Mouse (Mus musculus): ENCODE measurements around the gene Cntn5. TPM values are rescaled to one million over a fixed set of nuclear protein-coding genes. Genes with fewer than 3 reads are reported as not detected.

Cntn5 gene
- total RNA-seq, 2 experiments from 2014 or later: not detected

DNA sequence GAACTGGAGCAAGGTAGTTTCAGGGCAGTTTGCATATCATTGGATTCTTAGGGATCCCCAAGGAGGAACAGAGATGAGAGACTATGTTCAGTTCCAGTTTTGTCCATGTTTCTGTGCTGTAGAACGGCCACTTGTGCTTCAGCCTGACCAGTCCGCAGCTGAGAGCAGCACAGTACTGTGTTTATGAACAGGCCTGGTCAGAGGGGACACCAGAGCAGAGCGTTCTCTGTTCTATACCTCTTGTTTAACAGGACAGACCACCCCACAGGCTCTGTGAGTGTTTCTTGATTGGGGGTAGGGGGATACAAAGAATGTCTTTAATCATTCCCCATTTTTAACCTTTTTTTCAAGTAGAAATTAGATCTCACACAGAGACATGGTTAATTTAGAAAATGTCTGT is 984.0 kb downstream of the Cntn5 start:
- no peak for DNase-seq

DNA sequence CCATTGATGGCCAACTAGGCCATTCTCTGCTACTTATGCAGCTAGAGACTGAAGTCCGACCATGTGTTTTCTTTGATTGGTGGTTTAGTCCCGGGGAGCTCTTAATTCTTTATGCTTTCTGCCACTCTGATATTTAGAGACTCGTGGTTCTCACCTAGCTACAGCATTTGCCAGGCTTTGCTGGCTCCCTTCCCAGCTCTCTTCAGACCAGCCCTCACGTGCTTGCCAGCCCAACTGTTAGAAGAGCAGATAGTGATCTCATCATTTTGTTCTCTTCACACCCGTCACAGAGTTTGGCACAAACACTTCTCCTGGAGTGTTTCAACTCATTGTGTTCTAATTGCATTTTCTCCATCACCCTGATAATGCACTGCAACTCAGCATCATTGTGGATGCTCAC is 1005.5 kb downstream of the Cntn5 start:
- no peak for DNase-seq

DNA sequence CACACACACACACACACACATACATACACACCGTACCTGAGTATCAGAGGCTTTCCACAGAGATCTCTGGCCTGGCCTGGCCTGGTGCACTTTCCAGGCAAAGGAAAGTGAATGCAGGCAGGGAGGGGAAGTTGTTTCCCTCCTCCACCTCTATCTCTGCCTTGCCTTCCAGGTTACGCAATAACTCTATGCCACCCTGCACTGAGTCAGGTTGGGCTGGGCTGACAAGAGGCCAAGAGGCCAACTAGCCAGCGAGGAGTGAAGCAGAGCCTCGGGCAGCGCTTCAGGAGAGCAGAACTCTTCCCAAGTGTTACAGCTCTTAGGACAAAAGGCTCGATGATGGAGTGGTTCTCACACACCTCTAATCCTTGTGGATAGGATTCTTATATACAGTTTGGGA is 1018.4 kb downstream of the Cntn5 start:
- DNase-seq: no peak

DNA sequence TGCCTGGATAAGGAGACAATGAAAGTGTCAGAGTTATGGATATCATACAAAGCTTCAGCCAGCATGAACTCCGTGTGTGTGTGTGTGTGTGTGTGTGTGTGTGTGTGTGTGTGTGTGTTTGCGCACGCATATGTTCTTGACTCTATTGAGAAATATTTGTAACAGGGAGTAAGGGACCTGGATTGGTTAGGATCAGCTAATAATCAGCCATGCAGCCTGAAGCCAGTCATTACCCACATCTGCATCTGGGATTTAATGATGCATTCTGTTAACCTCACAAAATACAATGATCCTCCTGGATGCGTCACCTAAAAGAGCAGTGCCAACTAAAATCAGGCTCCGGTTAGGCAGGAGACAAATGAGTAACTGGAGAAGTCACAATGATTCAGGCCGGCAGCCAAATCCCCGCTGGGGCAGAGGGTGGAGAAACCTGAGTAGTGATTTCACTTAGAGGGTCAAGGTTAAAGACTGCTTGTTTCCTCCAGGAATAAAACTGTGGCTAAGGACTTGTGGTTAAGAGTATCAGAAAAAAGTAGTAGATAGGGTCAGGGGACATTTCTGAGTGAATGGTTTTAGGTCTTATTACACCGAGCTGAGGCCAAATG is 1021.7 kb downstream of the Cntn5 start:
- no peak for DNase-seq

DNA sequence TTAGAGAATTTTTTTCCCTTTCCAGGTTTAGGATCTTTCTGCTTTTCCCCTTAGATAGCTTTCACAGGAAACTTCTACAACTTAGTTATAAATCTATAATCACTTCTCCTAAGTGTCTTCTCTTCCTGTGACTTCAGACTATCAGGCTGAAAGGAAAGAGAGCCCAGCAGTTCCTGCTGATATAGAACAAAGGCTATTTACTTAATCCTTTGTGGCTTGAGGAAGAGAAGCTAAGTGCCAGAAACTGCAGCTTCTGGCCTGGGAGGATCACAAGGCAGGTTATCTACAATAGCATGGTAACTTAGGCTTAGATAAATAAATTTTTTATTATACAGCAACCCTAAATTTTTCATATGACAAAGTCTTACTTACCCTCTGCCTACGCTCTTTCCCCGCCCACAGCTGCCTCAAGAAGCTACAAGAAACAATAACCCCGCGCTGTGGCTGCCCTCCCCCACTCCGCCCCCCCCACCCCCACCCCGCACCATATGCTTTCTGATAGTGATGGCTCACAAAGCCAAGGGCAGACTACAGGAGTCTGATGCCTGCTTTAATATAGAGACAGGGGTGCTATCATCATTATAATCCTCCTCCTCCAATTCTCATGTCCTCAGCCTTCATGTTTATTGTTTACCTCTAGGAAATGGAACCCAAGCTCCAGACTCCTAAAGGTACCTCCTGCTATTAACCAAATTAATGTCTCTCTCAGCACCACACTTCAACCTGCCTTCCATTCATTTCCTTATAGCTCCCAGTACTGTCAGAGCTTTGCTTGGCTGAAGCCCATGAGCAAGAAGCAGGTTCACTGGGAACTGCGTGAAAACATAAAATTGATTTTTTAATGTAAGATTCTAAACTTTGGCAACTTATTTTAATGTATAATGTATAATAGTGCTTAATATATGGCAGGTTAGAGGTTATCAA is 1032.2 kb downstream of the Cntn5 start:
- DNase-seq: no peak

DNA sequence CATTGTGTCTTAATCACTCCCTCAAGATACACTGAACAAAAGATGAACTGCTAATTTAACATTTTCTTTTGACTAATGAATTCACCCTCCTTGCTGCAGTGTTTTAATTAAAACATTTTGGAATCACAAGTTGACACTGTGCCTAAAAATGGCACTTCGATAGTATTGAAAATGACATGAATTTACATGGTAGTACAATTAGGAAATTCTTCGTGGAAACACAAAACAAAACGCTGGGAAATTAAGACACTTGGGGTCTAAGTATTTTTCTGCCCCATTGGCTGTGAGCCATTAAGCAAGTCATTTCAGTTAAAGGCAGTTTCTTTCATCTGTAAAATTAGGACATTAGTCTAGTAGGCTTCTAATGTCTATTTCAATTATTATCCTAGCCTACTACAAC is 1043.9 kb downstream of the Cntn5 start:
- DNase-seq: no peak

DNA sequence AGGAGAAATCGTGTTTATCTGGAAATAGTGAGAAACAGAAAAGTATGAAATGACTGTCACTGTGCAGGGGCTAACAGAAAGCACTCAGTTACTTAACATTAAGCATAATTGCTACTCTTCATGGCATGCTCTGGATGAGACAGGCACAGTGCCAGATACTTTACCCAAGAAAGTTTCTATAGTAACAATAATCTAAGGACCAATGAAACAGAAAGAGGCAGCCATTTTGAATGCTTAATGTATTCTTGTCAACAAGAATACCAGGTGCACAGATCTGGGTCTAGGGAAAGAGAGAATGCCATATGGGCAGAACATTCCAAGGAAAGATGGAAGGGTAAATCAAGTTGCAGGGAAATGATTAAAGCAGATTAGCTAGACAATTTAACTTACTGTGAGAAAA is 1045.3 kb downstream of the Cntn5 start:
- DNase-seq: no peak

DNA sequence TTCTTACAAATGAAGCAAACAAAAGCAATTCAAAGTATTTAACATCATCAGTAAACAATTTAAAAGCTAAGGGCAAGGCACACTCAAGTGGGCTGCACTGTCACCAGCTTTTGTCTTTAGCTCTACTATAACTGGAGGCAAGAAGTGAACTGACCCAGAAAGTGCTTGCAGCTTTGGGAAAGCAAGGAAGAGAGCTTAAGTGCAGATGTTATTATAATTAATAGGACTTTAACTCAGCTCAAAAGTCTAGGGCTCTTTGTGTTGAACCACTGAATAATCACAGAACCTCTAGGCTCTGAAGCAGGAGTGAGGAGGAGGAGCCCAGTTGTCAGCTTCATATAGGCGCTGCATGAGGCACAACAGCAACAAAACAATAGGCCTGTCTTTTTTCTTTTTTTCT is 1049.8 kb downstream of the Cntn5 start:
- no peak for DNase-seq

DNA sequence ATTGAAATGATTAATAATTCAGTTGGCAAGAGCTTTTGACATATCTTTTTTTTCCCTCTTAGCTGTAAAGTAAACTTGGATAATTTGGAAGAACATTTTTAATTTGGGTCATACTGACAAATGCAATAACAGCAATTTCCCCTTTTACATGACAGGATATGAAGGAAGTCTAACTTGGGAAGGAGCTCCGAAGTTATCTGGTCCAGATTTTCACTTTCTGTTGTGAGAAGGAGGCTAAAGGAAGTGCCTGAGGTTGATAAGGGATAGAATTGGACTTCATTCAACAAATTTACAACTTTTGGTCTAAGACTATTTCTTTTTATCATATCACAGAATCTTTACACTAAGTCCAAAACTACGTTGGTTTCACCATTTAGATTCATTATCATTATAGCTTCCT is 1074.3 kb downstream of the Cntn5 start:
- DNase-seq: no peak

DNA sequence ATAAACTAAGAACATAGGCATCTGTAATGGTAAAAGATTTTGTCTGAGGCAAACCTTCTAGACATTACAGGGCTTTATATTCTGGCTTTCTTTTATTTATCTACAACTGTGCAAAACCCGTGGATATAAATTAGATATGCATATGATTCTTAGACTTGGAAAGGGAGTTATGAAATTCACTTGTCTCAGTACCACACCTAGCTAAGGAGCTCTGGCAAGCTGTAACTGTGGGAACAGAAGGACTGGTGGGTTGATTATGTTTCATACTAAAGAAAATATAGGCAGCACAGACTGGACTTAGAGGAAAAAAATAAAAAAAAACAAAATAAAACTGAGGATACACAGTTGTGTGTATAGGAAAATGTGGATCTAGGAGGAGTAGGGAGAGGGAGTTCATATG is 1084.6 kb downstream of the Cntn5 start:
- no peak for DNase-seq

DNA sequence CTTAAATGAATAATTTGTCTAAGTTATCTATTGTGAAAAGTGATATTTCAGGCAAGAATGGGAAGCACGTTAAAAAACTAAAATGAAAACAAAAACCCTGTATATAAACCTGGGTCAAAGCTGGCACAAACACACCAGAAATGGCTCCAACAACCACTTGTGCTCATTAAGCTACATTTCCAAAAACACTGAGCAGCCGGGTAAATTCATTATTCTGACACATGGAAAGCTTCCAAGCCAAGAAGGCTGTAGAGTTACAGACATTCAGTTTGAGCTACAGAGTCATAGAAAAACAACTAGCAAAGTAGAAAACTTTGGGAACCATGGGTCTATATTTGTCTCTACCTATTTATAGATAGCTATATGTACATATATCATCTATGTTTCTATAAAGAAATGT is 1087.1 kb downstream of the Cntn5 start:
- no peak for DNase-seq

DNA sequence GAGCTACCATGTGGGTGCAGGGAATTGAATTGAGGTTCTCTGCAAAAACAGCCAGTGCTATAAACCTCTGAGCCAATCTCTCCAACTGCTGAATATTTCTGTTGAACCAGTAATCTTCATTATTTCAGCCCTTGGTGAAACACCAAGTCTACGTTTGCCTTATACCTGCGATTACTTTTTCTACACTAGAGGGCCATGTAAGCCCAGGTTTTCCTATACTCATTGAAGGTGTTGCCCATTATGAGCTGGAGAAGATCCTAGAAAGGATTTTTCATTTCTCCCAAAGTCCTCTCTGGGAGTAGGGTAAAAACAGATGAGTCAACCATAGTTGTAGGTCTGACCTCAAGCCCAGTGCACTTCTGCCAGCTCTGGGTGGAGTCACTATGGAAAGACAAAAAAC is 1105.0 kb downstream of the Cntn5 start:
- DNase-seq: no peak

DNA sequence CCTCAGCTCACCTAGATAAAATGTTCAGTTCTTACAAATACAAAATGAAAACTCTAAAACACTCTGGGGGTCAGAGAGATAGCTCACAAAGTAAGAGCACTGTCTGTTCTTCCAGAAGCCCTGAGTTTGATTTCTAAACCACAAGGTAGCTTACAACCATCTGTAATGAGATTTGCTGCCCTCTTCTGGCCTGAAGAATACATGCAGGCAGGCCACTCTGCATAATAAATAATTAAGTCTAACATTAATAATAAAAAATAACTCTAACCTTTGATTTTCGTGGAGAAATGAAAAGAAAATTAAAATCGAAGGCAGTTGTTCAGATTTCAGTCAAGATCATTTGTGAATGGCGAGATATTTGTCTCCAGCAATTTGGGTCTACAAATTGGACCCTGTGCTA is 1120.9 kb downstream of the Cntn5 start:
- DNase-seq: no peak

DNA sequence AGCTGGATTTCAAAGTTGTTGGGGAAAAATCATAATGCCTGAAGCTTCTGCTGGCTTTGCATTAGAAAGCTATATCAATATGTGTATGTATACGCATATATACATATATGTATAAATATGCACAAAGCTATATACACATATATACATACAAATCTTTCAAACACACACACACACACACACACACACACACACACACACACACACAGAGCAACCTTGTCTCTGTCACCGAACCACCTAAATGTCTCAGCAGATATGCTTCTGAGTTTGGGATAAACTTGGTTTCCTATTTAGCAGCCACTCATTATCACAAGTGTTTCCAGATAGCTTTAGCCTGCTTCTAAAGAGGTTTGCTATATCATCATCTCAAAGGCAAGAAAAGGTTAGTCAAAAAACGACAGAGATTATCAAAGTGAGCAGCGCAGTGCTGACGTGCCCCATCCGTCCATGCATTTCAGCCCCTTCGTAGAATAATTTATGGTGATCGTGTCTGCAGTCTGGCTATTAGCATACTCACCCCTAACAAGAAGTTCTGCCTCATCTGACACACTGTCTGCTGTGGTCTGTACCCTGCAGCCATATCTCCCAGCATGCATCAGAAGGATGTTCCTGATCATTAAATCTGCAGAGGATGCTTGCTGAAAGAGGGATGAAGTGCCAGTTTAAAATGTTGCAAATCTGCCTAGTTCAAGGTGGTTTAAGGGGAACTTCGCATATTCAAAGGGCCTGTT is 1123.3 kb downstream of the Cntn5 start:
- DNase-seq: no peak

DNA sequence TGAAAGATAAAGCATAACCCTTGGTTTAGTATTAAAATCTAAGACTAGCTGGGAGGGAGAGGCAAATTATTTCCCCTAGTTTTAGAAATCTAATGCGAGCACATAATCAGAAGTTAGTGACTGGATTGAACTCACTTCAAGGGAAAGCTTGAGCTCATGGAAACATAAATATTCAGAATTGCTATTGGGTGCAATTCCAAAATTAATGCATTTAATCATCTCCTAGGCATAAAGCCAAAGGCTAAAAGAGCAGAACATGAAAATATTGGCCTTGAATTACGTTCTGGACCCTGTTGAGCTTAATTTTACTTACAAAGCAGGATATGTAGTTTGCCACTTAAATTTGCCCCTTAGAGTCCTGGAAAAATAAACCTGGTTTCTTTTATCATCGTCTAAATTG is 1124.9 kb downstream of the Cntn5 start:
- no peak for DNase-seq

DNA sequence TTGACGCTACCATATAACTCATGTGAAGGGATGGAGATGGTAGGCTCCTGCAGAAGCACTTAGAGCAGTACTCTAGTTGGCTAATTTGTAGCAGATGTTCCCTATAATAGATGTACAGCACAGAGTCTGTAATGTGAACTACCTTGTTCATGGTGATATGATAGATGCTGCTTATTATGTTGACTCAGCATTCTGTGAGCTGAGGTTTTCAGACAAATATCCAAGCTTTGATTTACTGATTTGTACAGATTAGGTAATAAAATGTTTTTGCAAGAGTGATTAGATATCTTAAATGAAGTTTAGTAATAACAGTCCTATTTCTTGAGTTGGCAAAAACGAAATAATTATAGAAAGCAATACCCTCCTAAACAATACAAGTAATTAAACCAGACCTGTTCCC is 1133.8 kb downstream of the Cntn5 start:
- no peak for DNase-seq

DNA sequence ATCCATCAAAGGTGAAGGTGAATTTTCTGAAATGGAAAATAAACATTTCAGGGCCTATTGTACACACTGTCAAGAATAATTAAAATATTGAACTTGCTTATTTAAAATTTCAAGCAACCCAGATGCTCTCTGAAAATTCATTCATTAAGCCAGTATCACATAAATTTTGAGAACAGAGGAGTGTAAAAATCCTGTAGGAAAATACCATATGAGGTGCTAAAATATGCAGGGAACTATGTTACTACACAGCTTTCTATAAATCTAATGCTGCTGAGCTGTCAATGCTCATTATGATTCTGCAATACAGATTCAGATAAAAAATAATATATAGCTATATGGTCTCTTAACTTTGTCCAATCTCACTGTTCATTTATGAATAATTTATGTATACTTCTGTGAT is 1134.9 kb downstream of the Cntn5 start:
- DNase-seq: no peak

DNA sequence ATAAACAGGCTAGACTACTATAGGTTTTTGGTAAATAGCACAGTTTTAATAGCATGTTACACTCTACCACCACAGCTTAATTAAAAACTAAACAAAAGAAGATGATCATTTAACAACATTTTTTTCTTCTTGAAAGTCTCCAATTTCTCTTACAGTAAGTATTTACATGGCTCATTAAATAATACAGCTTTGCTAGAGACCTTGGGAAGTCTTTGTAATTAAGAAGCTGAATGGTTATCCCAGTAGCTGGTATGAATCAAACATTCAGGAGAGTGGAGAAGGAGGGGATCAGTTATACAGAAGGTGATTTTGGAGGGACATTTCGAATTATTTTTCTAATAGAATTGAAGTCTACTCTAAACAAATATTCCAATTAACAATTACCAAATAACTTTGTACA is 1186.4 kb downstream of the Cntn5 start:
- no peak for DNase-seq

DNA sequence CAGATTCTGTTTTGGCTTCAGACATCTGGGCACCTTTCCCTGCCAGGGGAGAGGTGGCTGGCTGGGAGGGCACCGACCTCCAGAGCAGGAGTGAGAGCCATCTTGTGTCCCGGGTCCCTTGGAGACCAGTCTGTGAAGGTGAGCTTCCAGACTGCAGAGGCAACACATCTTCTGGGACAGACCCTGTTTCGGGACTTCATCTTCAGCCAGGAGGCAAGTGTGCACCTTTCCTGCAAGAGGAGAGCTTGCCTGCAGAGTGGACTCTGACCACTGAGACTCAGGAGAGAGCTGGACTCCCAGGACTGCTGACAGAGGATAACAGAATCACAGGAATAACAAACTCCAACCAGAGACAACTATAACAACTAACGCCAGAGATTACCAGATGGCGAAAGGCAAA is 1195.9 kb downstream of the Cntn5 start:
- DNase-seq: no peak

DNA sequence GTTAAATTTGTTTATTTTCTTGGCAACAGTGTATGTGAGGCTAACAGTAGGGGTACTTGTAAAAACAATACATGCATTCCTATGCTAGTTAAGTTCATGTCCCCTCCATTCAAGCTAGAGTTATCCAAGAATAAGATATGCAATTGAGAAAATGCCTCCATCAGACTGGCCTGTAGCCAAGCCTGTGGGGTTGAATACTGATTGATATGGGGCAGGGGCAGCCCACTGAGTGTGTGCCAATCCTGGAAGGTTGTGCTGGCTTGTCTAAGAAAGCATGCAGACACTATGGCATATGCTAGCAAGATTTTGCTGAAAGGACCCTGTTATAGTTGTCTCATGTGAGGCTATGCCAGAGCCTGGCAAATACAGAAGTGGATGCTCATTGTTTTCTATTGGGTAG is 1196.8 kb downstream of the Cntn5 start:
- no peak for DNase-seq

DNA sequence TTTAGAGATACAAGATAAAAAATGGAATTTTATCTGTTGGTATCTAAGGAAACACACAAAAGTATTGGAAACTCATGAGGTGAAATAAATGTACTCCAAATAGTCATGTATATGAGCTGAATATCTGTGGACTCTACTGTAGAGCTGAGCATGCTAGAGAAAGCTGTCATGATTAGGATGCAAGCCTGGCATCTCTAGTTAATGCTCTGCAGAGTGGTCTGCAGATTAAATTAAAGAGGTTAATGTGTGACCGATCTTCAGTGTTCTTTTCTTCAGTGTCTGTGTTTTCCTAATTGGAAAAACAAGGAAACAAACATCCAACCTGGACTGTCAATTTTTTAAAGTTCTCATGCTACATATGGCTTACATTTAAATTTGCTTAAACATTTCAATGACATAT is 1199.4 kb downstream of the Cntn5 start:
- no peak for DNase-seq

DNA sequence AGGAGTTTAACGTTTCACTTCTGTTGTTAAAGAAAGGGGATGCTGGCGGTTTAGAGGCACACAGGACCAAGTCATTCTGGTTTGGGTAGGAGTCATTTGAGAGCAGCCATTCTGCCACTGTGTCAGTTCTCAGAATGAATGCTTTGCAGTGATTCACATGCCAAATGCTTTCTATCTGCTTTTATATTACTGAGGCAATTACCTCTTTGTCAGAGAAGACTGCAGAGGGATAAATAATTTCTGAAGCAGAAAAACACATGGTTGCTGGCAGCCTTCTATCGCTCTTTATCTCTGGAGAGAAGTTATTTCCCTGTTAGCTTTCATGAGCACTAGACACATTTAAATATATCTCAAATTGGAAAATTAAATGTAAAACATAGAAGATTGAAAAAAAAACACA is 1207.9 kb downstream of the Cntn5 start:
- DNase-seq: no peak

DNA sequence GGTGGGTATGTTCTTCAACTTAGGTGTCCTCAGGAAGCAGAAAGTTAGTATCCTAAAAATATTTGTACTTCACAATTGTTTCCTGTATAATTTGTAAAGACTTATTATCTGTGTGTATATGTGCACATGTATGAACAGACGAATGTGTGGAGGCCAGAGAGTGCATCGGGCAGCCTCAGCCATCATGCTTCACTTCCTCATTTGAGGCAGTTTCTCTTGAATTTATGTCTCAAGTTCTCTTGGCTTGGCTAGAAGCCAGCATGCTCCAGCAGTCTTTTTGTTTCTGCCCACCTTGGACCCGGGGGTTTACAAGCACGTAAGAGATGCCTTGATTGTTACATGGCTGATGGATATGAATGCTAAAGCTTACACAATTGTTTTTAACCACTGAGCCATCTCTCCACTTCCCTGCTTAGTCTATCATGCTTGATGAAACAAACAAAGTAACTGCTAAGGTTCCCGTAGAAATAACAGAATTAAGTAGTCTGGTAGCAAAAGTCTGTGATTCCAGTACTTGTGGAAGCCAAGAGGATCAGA is 1222.2 kb downstream of the Cntn5 start:
- no peak for DNase-seq
